Mouse (Mus musculus) embryonic facial prominence, embryonic 11.5 days (tissue): ENCODE data around the gene Adamts3. TPM values are rescaled to one million over a fixed set of nuclear protein-coding genes. Genes with fewer than 3 reads are reported as not detected.
A peak's percentile ranks its signal among the peaks of the same experiment; 100 is the strongest.

Experiments
- ATAC-seq: fragments of 200-750 bp; cut with Nextera tagmentation; replicated peaks from 2 replicates; pipeline ENCODE4 v1.8.0; 2017; ENCODE audit warnings: low read depth; ENCODE audit not compliant: insufficient number of reproducible peaks, low FRiP score, low TSS enrichment
- DNase-seq: peaks from one replicate; pipeline ENCODE4 v3.0.0-alpha.2; 2015; ENCODE audit warnings: low spot score
- H3K27ac ChIP-seq: fragments of 300-500 bp; sonication (generic); replicated peaks from 2 replicates; pipeline ENCODE4 v1.5.1; 2014; ENCODE audit warnings: mild to moderate bottlenecking, low read depth, low read length, control low read depth
- H3K27me3 ChIP-seq: fragments of 300-500 bp; sonication (generic); 2 replicates; pipeline ENCODE4 v1.6.1; 2014; ENCODE audit warnings: mild to moderate bottlenecking, low read length, moderate library complexity, mixed read lengths; ENCODE audit not compliant: control insufficient read depth, insufficient read depth
- H3K36me3 ChIP-seq: fragments of 300-500 bp; sonication (generic); replicated peaks from 2 replicates; pipeline ENCODE4 v1.6.1; 2014; ENCODE audit warnings: low read depth, mild to moderate bottlenecking, low read length, moderate library complexity, mixed read lengths; ENCODE audit not compliant: control insufficient read depth, insufficient read depth
- H3K4me1 ChIP-seq: fragments of 300-500 bp; sonication (generic); 2 replicates; pipeline ENCODE4 v1.6.1; 2014; ENCODE audit warnings: low read length, mixed read lengths; ENCODE audit not compliant: control insufficient read depth, insufficient read depth
- H3K4me2 ChIP-seq: fragments of 300-500 bp; sonication (generic); 2 replicates; pipeline ENCODE4 v1.6.1; 2014; ENCODE audit warnings: low read depth, mild to moderate bottlenecking, control low read depth, low read length, moderate library complexity
- H3K4me3 ChIP-seq: fragments of 300-500 bp; sonication (generic); 2 replicates; pipeline ENCODE4 v1.5.1; 2014; ENCODE audit warnings: low read depth, low read length, control low read depth
- H3K9ac ChIP-seq: fragments of 300-500 bp; sonication (generic); replicated peaks from 2 replicates; pipeline ENCODE4 v1.6.1; 2014; ENCODE audit warnings: mild to moderate bottlenecking, control low read depth, low read length
- H3K9me3 ChIP-seq: fragments of 300-500 bp; sonication (generic); replicated peaks from 2 replicates; pipeline ENCODE4 v1.6.1; 2016; ENCODE audit warnings: mild to moderate bottlenecking, low read length, inconsistent platforms, mixed read lengths; ENCODE audit not compliant: control insufficient read depth
- WGBS: fragments of 180-500 bp; shearing (Covaris S2); extraction: QIAGEN DNeasy Blood & Tissue Kit; methylation state at CpG from one replicate; pipeline ENCODE4 v1.1.7; 2014; 5-methylcytosine and 5-hydroxymethylcytosine counted together
- polyA plus RNA-seq: library from polyadenylated mRNA; unstranded; fragments of >200 nt; fragmentation: Nextera tagmentation; extraction: Ambion mirVana; gene quantifications from 2 replicates; pipeline ENCODE4 v1.2.1, GENCODE M21; 2014

The Adamts3 gene
- 5.7 and 6.1 TPM in 2 replicates for polyA plus RNA-seq

DNA sequence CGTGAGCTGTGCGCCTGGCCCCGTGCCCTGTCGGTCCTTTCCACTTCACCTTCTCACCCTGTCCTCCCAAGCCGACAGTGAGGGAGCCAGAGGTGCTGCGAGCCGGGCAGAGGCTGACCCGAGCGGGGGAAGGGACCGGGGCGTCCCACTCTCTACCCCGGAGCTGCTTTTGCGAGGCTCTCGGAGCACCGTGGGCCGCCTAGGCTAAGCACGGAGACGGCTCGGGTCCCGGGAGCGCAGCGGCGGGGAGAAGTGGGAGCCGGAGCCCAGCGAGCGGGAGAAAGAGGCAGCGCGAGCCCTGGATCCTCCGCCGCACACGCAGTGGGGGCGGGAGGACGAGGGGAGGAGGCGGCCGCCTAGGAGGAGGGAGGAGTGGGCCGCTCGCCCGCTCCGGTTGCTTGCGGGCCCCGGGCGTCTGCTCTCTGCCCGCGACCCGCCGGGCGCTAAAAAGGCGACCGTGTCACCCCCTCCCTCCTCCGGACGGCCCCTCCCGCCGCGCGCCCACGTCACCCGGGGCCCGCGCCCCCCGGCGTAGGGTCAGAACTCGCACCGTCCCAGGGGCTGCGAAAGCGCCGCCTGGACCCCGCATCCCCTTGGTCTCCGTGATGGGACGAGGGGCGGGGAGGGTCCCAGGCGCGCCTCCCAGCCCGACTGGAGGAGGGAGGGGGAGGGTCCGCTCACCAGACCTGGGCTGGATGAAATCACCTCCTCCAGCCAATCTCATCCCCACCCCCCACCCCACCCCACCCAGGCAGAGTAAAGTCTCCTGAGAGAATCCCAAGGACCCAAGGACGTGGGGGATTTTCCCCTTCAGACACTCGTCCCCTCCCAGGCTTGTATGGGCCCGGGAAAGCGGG lies at the start of gene Adamts3:
Gene Adamts3, minus strand, starts transcription at position 284 of the 857 bp plus-strand sequence.
- Histone ChIP-seq H3K9me3 (no peaks in the 10 kb centered on the region), H3K4me2 (peak within 1 kb of the TSS; percentile 99), H3K4me1 (no peaks in the 10 kb centered on the region), H3K4me3 (peak within 1 kb of the TSS; percentile 67), H3K36me3 (no peaks in the 10 kb centered on the region), H3K27ac (no peak within 1 kb of the TSS; the same call in 1 of the 2 replicates), H3K9ac (peak within 1 kb of the TSS; percentile 81), H3K27me3 (no peaks in the 10 kb centered on the region)
- peak; percentile 85 for ATAC-seq
- under 1% methylated on average over 44 of the region's 78 CpGs for WGBS
- peak; percentile 73 for DNase-seq

GRCm38 (mm10) chr5:89931511-89931910 lies 48.4 kb upstream of the Adamts3 start:
- Histone ChIP-seq H3K36me3 (no peaks in the 10 kb centered on the region), H3K27me3 (no peaks in the 10 kb centered on the region), H3K9me3 (no peaks in the 10 kb centered on the region), H3K4me2 (no peak overlapping the region), H3K27ac (no peak overlapping the region), H3K4me1 (no peaks in the 10 kb centered on the region), H3K9ac (no peak overlapping the region), H3K4me3 (no peak overlapping the region)
- DNase-seq (no peak), ATAC-seq (no peak)
- 88% methylated on average over 4 of the region's 4 CpGs for WGBS

DNA sequence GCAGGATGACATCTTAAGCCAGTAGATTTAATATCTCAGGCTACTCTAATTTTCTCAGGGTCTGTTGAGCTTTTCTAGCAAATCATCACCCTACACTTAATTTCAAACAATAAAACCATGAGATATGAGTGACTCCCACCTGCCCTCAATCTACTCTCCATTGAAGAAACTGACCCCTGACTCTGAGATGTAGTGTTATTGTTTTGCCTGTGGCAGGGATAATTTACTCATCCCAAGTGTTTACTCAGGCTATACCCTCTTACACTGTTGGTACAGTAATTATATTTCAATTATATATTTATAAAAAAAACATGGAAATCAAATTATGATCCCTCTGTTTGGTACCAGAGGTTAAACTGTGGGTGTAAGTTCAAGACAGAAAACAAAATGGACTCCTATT lies 29.2 kb upstream of the Adamts3 start:
- H3K9me3 ChIP-seq, result no peaks in the 10 kb centered on the region
- ATAC-seq, result no peak
- H3K36me3 ChIP-seq, result no peaks in the 10 kb centered on the region
- no peak overlapping the region for H3K9ac ChIP-seq
- DNase-seq, result no peak
- no peak overlapping the region for H3K4me3 ChIP-seq
- no peak overlapping the region for H3K27ac ChIP-seq
- H3K4me1 ChIP-seq, result no peaks in the 10 kb centered on the region
- no peaks in the 10 kb centered on the region for H3K27me3 ChIP-seq
- H3K4me2 ChIP-seq, result no peak overlapping the region

DNA sequence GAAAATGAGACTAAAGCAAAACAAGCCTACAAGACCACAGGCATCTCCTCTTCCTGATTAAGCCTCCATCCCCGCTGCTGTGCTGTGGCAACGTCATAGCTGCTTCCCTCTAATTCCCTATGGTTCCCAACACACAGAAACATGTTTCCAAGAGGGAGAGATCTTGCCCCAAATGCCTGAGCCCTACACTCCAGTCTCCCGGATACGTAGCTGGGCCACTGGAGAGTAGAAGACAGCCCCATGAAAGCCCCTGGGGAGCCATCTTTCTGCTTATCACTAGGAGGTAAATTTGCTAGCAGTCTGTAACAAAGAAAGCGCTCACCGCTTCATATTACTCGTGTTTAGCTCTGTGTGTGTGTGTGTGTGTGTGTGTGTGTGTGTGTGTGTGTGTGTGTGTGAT lies 28.8 kb upstream of the Adamts3 start:
- H3K4me1 ChIP-seq, result no peaks in the 10 kb centered on the region
- H3K27me3 ChIP-seq, result no peaks in the 10 kb centered on the region
- H3K36me3 ChIP-seq, result no peaks in the 10 kb centered on the region
- no peak overlapping the region for H3K27ac ChIP-seq
- no peaks in the 10 kb centered on the region for H3K9me3 ChIP-seq
- 59% methylated on average over 7 of the region's 7 CpGs for WGBS
- DNase-seq, result no peak
- no peak for ATAC-seq
- H3K4me3 ChIP-seq, result no peak overlapping the region
- no peak overlapping the region for H3K9ac ChIP-seq
- H3K4me2 ChIP-seq, result no peak overlapping the region

- Histone ChIP-seq H3K27ac (no peak overlapping the region), H3K4me2 (no peak overlapping the region), H3K36me3 (no peaks in the 10 kb centered on the region), H3K4me3 (no peak overlapping the region), H3K9me3 (no peaks in the 10 kb centered on the region), H3K9ac (no peak overlapping the region), H3K4me1 (no peaks in the 10 kb centered on the region), H3K27me3 (no peaks in the 10 kb centered on the region)
- ATAC-seq, result no peak
- no peak for DNase-seq
- 82% methylated on average over 4 of the region's 4 CpGs for WGBS
These were observed 28.4 kb upstream of the Adamts3 start for GRCm38 (mm10) chr5:89911508-89911907.

GRCm38 (mm10) chr5:89906884-89907431 lies 23.8 kb upstream of the Adamts3 start:
- no peaks in the 10 kb centered on the region for H3K4me1 ChIP-seq
- no peak for ATAC-seq
- H3K4me3 ChIP-seq, result no peak overlapping the region
- DNase-seq, result peak; percentile 8
- no peaks in the 10 kb centered on the region for H3K36me3 ChIP-seq
- no peak overlapping the region for H3K27ac ChIP-seq
- H3K9ac ChIP-seq, result no peak overlapping the region
- no peaks in the 10 kb centered on the region for H3K27me3 ChIP-seq
- no peak overlapping the region for H3K4me2 ChIP-seq
- no peaks in the 10 kb centered on the region for H3K9me3 ChIP-seq
- WGBS, result 49% methylated on average over 13 of the region's 13 CpGs

DNA sequence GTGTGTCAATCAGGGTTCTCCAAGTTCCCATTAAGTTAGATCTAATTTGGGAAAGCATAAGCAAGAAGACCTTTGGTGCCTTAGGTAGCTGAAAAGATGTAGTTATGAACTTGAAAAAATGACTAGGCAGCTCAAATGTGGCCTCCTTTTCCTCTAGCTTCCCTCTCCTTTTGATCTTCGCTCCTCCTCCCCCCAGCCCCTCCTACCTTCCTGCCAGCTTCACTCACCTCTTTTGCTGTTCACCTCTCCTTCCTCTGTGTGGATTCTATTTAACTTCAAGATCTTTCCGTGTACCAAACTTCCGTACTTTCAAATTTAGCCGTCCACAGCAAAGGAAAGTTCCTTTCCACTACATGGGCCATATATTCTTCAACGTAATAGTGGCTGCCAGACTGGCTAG lies 17.9 kb upstream of the Adamts3 start:
- Histone ChIP-seq H3K4me1 (no peaks in the 10 kb centered on the region), H3K9me3 (no peaks in the 10 kb centered on the region), H3K4me3 (no peak overlapping the region), H3K4me2 (no peak overlapping the region), H3K9ac (no peak overlapping the region), H3K27me3 (no peaks in the 10 kb centered on the region), H3K27ac (no peak overlapping the region), H3K36me3 (no peaks in the 10 kb centered on the region)
- no peak for ATAC-seq
- 87% methylated on average over 5 of the region's 5 CpGs for WGBS
- no peak for DNase-seq

GRCm38 (mm10) chr5:89897495-89897894 lies 14.4 kb upstream of the Adamts3 start:
- Histone ChIP-seq H3K9ac (no peak overlapping the region), H3K36me3 (no peaks in the 10 kb centered on the region), H3K4me3 (no peak overlapping the region), H3K27me3 (no peaks in the 10 kb centered on the region), H3K27ac (no peak overlapping the region), H3K9me3 (no peaks in the 10 kb centered on the region), H3K4me2 (no peak overlapping the region), H3K4me1 (no peaks in the 10 kb centered on the region)
- DNase-seq (no peak), ATAC-seq (no peak)
- 79% methylated on average over 9 of the region's 9 CpGs for WGBS
